27 mouse cellular contexts compared by ENCODE assay signal in genomic region chr9:115357996-115358395, GRCm38 (mm10). TPM values are rescaled to one million over a fixed set of nuclear protein-coding genes. Genes with fewer than 3 reads are reported as not detected.
DNase-seq lines count a peak whose midpoint lies in the region; ATAC-seq and TF ChIP-seq lines count a peak whose summit lies in the region.
"Had no signal": no experiment of that assay in that cellular context is flagged by ENCODE, and none has a peak within 500 bp of the region (broad histone marks: within the 10 kb centered on the region; RNA-seq: fewer than 3 reads in every experiment).

No protein-coding gene starts in this region.

- TF ChIP-seq POLR2A in ES-Bruce4 (IDR thresholded peaks at IDR 0.05; ENCODE audit: insufficient read depth, low read length), result no peak

- H3K9ac ChIP-seq in ES-Bruce4 (ENCODE audit: low read depth, poor library complexity, severe bottlenecking), result no peak overlapping the region
- H3K9ac ChIP-seq: embryonic facial prominence, embryonic 12.5 days; embryonic facial prominence, embryonic 15.5 days; forebrain, embryonic 12.5 days; forebrain, embryonic 15.5 days; heart, embryonic 12.5 days; heart, embryonic 15.5 days; hindbrain, embryonic 13.5 days had no signal

- ATAC-seq in granulocyte monocyte progenitor cell, adult 5-6 weeks (replicated peaks; ENCODE audit: poor library complexity, severe bottlenecking), result peak; percentile 44
- ATAC-seq in megakaryocyte progenitor cell, adult 5-6 weeks (replicated peaks; ENCODE audit: poor library complexity), result peak; percentile 48
- no peak for ATAC-seq in erythroid progenitor cell, adult 5-6 weeks (replicated peaks; ENCODE audit: low FRiP score, poor library complexity, severe bottlenecking)
- ATAC-seq: activated CD4-positive, CD25-positive, alpha-beta regulatory T cell, adult 4 months; forebrain, embryonic 15.5 days; hindbrain, embryonic 16.5 days; Patski had no signal

- DNase-seq in 416B (ENCODE audit: low read depth), result peak; percentile 46
- no peak for DNase-seq in cerebellum, postnatal 10 days
- DNase-seq: adrenal gland, postnatal 10 days; adrenal gland, postnatal 36 days; cerebellum, adult 18-20 months; cerebellum, adult 9-10 months; cerebellum, postnatal 25 days; gastrocnemius, postnatal 25 days; heart, postnatal 10 days; heart, postnatal 36 days; kidney, adult 11 months had no signal

- 0 out of 2 replicates have a peak overlapping the region, but pooled peaks have one; percentile 8 for H3K27ac ChIP-seq in ES-Bruce4 (ENCODE audit: insufficient read depth, low read length)
- H3K27ac ChIP-seq: embryonic facial prominence, embryonic 12.5 days; embryonic facial prominence, embryonic 15.5 days; forebrain, embryonic 12.5 days; forebrain, embryonic 15.5 days; heart, embryonic 15.5 days; hindbrain, embryonic 13.5 days had no signal

- H3K4me1 ChIP-seq in ES-Bruce4 (ENCODE audit: control insufficient read depth, insufficient read depth, low read length), result peaks cover 10% of the 10 kb centered on the region
- H3K4me1 ChIP-seq: forebrain, embryonic 12.5 days; forebrain, embryonic 15.5 days had no signal

- no peak for TF ChIP-seq EP300 in ES-Bruce4 (IDR thresholded peaks at IDR 0.05; ENCODE audit: insufficient read depth, low read depth, low read length)

- H3K27me3 ChIP-seq in ES-Bruce4 (ENCODE audit: control insufficient read depth, insufficient read depth, low read length, poor library complexity, severe bottlenecking), result no peaks in the 10 kb centered on the region
- H3K27me3 ChIP-seq: embryonic facial prominence, embryonic 12.5 days; embryonic facial prominence, embryonic 15.5 days; forebrain, embryonic 12.5 days; forebrain, embryonic 15.5 days; heart, embryonic 12.5 days; heart, embryonic 15.5 days; hindbrain, embryonic 13.5 days had no signal

- no peak for TF ChIP-seq CTCF in ES-Bruce4 (IDR thresholded peaks at IDR 0.05; ENCODE audit: low read depth, low read length)

- H3K4me3 ChIP-seq in ES-Bruce4 (ENCODE audit: low read depth, low read length), result no peak overlapping the region
- H3K4me3 ChIP-seq: embryonic facial prominence, embryonic 12.5 days; embryonic facial prominence, embryonic 15.5 days; forebrain, embryonic 12.5 days; forebrain, embryonic 15.5 days; heart, embryonic 12.5 days; heart, embryonic 15.5 days; hindbrain, embryonic 10.5 days; hindbrain, embryonic 13.5 days had no signal

- H3K9me3 ChIP-seq in ES-Bruce4 (replicated peaks; ENCODE audit: control insufficient read depth, insufficient read depth, low read length, poor library complexity, severe bottlenecking), result no peaks in the 10 kb centered on the region
- H3K9me3 ChIP-seq: embryonic facial prominence, embryonic 12.5 days; embryonic facial prominence, embryonic 15.5 days; forebrain, embryonic 12.5 days; forebrain, embryonic 15.5 days; heart, embryonic 12.5 days; heart, embryonic 15.5 days; hindbrain, embryonic 10.5 days; hindbrain, embryonic 13.5 days had no signal

- no peaks in the 10 kb centered on the region for H3K36me3 ChIP-seq in ES-Bruce4 (ENCODE audit: control insufficient read depth, insufficient read depth, low read length, poor library complexity, severe bottlenecking)
- H3K36me3 ChIP-seq: embryonic facial prominence, embryonic 12.5 days; embryonic facial prominence, embryonic 15.5 days; forebrain, embryonic 12.5 days; forebrain, embryonic 15.5 days; G1E; heart, embryonic 12.5 days; heart, embryonic 15.5 days; hindbrain, embryonic 10.5 days; hindbrain, embryonic 13.5 days had no signal

RNA-seq across cellular contexts. Expression of gene Stt3b, which starts 47.8 kb away (rescaled TPM):
- polyA plus RNA-seq in ES-Bruce4 (2011; ENCODE audit: insufficient read depth, insufficient read length, low read depth, missing spikeins), result 118 and 120 TPM in 2 replicates
- total RNA-seq in granulocyte monocyte progenitor cell, adult 5-6 weeks (2014; fragmentation: Nextera tagmentation), result 91.1 and 97.6 TPM in 2 replicates
- 127 and 130 TPM in 2 replicates for total RNA-seq in granulocyte monocyte progenitor cell, adult 5-6 weeks (2017)
- total RNA-seq in megakaryocyte progenitor cell, adult 5-6 weeks (2015), result 154 and 159 TPM in 2 replicates
- total RNA-seq in megakaryocyte progenitor cell, adult 5-6 weeks (2017), result 111 and 123 TPM in 2 replicates
- 52.6 and 60.8 TPM in 2 replicates for total RNA-seq in erythroid progenitor cell, adult 5-6 weeks (2015; ENCODE audit: low replicate concordance)
- 46.4 and 54.3 TPM in 2 replicates for total RNA-seq in erythroid progenitor cell, adult 5-6 weeks (2017; ENCODE audit: low replicate concordance)
